Mouse (Mus musculus): ENCODE measurements around the gene Tom1l2. TPM values are rescaled to one million over a fixed set of nuclear protein-coding genes. Genes with fewer than 3 reads are reported as not detected.

The Tom1l2 gene
- polyA plus RNA-seq, 2 experiments: 21.5 to 36.0 TPM

DNA sequence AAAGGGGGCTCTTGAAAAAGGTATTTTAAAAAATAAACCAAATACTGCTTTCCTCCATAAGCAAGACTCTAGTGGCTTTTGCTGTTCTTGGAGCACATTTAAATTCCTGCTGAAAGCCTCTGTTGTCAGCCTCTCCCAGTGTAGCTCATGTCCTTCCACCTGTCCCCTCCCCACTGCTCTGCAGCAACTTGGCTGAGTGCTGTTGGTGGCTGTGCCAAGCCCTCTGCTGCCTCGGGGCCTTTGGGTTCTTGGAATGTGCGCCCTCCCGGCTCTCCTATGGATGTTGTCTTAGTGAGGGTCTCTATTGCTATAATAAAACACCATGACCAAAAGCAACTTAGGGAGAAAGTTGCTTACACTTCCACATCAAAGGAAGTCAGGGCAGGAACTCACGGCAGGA, 16.7 kb upstream of the Tom1l2 start:
- Histone ChIP-seq H3K27me3 (ENCODE audit: control insufficient read depth, insufficient read depth, low read length) (no peaks in the 10 kb centered on the region), H3K9ac (ENCODE audit: low read depth, low read length, severe bottlenecking) (no peak overlapping the region), H3K36me3 (ENCODE audit: control insufficient read depth, insufficient read depth, low read length) (no peaks in the 10 kb centered on the region), H3K4me2 (replicated peaks; ENCODE audit: low read depth, low read length, severe bottlenecking) (no peak overlapping the region), H3K9me3 (ENCODE audit: control insufficient read depth, low read length) (no peaks in the 10 kb centered on the region), H3K27ac (replicated peaks; ENCODE audit: low read depth, low read length) (no peak overlapping the region), H3K4me1 (ENCODE audit: control insufficient read depth, insufficient read depth, low read length) (peaks cover 18% of the 10 kb centered on the region), H3K4me3 (replicated peaks; ENCODE audit: low read length) (no peak overlapping the region)
- WGBS: 38% methylated on average over 4 of the region's 4 CpGs
- DNase-seq (ENCODE audit: low spot score) (no peak), ATAC-seq (ENCODE audit: low FRiP score, low read depth) (no peak)
- no peak for TF ChIP-seq POLR2A (IDR thresholded peaks at IDR 0.05; ENCODE audit: borderline replicate concordance, extremely low read depth, insufficient read depth, insufficient read length)

DNA sequence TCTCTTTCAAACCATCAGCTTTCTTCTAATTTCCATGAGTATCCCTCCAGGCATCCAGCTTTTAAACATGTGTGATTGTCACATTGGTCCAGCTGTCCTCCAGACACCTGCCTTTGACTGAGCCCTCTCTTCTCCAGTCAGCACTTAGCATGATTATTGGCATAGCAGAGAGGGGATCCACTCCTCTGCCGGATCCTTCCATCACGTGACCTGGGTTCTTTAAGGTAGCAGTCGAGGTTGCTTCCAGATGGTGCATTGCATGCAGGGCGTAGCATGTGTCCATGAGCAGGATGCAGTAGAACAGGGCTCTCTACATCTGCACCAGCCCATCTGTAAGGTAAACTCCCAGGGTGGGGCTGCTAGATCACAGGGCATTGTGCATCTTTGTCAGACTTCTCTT, 16.2 kb upstream of the Tom1l2 start:
- Histone ChIP-seq H3K27me3 (ENCODE audit: control insufficient read depth, insufficient read depth, low read length) (no peaks in the 10 kb centered on the region), H3K4me1 (ENCODE audit: control insufficient read depth, insufficient read depth, low read length) (peaks cover 18% of the 10 kb centered on the region), H3K4me2 (replicated peaks; ENCODE audit: low read depth, low read length, severe bottlenecking) (no peak overlapping the region), H3K9ac (ENCODE audit: low read depth, low read length, severe bottlenecking) (no peak overlapping the region), H3K27ac (replicated peaks; ENCODE audit: low read depth, low read length) (no peak overlapping the region), H3K4me3 (replicated peaks; ENCODE audit: low read length) (no peak overlapping the region), H3K36me3 (ENCODE audit: control insufficient read depth, insufficient read depth, low read length) (no peaks in the 10 kb centered on the region), H3K9me3 (ENCODE audit: control insufficient read depth, low read length) (no peaks in the 10 kb centered on the region)
- WGBS: 53% methylated on average over 4 of the region's 4 CpGs
- no peak for TF ChIP-seq POLR2A (IDR thresholded peaks at IDR 0.05; ENCODE audit: borderline replicate concordance, extremely low read depth, insufficient read depth, insufficient read length)
- DNase-seq (ENCODE audit: low spot score) (no peak), ATAC-seq (ENCODE audit: low FRiP score, low read depth) (no peak)

DNA sequence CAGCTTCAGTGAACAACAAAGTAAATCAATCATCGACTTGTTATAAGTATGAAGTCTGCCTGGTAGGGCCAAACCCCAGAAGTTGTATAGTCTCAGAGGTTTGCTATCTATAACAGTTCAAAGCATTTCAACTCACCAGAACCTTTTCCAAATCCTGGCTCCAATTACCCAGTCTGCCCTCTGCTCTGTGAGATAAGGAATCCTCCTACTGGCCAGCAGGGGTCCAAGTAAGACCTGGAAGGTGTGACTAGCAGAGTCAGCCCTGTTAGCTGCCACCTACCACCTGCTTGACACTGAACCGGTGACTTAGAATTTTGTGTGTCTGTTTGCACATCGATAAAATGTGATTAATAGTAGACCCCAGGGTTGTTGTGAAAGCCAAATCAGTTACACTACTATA, 14.6 kb upstream of the Tom1l2 start:
- Histone ChIP-seq H3K9ac (ENCODE audit: low read depth, low read length, severe bottlenecking) (0 out of 2 replicates have a peak overlapping the region, but pooled peaks have one; percentile 9), H3K4me1 (ENCODE audit: control insufficient read depth, insufficient read depth, low read length) (peaks cover 18% of the 10 kb centered on the region), H3K27me3 (ENCODE audit: control insufficient read depth, insufficient read depth, low read length) (no peaks in the 10 kb centered on the region), H3K4me2 (replicated peaks; ENCODE audit: low read depth, low read length, severe bottlenecking) (no peak overlapping the region), H3K4me3 (replicated peaks; ENCODE audit: low read length) (no peak overlapping the region), H3K36me3 (ENCODE audit: control insufficient read depth, insufficient read depth, low read length) (no peaks in the 10 kb centered on the region), H3K9me3 (ENCODE audit: control insufficient read depth, low read length) (no peaks in the 10 kb centered on the region), H3K27ac (replicated peaks; ENCODE audit: low read depth, low read length) (0 out of 2 replicates have a peak overlapping the region, but pooled peaks have one; percentile 81)
- WGBS: 72% methylated on average over 3 of the region's 3 CpGs
- no peak for ATAC-seq (ENCODE audit: low FRiP score, low read depth)
- DNase-seq (ENCODE audit: low spot score): no peak
- TF ChIP-seq POLR2A (IDR thresholded peaks at IDR 0.05; ENCODE audit: borderline replicate concordance, extremely low read depth, insufficient read depth, insufficient read length): no peak

DNA sequence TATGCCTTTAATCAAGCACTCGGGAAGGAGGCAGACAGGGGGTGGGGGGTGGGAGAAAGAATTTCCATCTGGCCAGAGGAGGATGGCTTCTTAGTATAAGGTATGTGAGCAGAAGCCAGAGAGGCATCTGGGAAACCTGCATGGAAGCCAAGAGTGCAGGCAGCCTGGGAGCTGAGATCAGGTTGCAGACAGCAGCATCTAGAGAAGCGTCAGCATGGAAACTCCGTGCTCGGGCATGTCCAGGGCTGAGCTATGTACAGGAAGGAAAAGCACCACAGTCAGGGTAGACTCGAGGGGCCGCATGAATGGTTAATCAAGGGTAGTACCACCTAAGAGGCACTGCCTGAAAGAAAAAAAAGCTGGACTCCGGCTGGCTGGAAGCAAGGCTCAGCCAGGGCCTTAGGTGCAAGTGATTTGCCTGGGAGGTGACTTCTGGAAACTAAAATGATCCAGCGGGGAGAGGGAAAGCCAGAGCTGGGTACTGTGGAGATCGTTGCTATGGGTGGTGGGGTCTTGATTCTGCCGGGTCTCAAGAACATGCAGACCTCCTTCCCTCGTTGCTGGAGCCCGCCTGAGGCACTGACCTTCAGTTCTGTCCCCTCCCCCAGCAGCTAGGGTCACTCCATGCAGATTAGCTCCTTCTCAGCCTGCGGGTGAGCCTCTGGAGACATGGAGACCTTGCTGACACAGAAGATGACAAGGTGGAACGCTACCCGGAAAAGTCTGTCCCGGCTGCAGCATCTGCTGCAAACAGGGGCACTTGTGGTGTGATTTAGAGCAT, 13.7 kb upstream of the Tom1l2 start:
- DNase-seq (ENCODE audit: low spot score) (peak; percentile 74), ATAC-seq (ENCODE audit: low FRiP score, low read depth) (peak; percentile 81)
- Histone ChIP-seq H3K9me3 (ENCODE audit: control insufficient read depth, low read length) (no peaks in the 10 kb centered on the region), H3K9ac (ENCODE audit: low read depth, low read length, severe bottlenecking) (0 out of 2 replicates have a peak overlapping the region, but pooled peaks have one; percentile 9), H3K4me3 (replicated peaks; ENCODE audit: low read length) (no peak overlapping the region), H3K27me3 (ENCODE audit: control insufficient read depth, insufficient read depth, low read length) (no peaks in the 10 kb centered on the region), H3K27ac (replicated peaks; ENCODE audit: low read depth, low read length) (peak overlapping the region; percentile 81), H3K36me3 (ENCODE audit: control insufficient read depth, insufficient read depth, low read length) (no peaks in the 10 kb centered on the region), H3K4me2 (replicated peaks; ENCODE audit: low read depth, low read length, severe bottlenecking) (no peak overlapping the region; the same call in 1 of the 2 replicates), H3K4me1 (ENCODE audit: control insufficient read depth, insufficient read depth, low read length) (peaks cover 18% of the 10 kb centered on the region)
- no peak for TF ChIP-seq POLR2A (IDR thresholded peaks at IDR 0.05; ENCODE audit: borderline replicate concordance, extremely low read depth, insufficient read depth, insufficient read length)
- 14% methylated on average over 16 of the region's 16 CpGs for WGBS

DNA sequence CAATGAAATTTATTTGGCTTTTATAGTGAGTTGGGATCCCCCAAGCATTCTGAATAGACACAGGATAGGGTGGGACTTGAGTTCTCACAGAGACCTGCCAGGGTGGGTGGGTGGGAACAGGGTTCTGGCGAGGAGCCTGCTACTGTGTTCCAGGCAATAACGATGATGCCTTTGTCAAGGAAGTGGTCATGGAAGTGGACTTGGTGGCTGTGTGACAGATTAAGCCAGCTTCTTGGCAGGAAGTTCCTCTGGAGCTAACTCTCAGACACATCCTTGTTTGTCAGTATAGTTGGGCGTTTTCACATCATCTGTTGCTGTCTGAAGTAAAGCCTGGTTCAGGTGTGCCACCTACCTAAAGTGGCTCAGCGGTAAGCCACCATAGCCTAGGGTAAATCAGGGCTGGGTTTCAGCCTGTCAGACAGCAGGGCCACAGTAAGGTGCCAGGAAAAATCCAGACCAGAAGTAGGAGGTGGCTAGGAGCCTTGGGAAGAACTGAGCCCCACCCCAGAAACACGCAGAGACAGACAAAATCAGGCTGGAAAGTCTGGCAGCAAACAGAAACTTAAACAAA, 8.0 kb upstream of the Tom1l2 start:
- 0 out of 2 replicates have a peak, but pooled peaks cover 2% of the 10 kb centered on the region for H3K4me1 ChIP-seq (ENCODE audit: control insufficient read depth, insufficient read depth, low read length)
- H3K27ac ChIP-seq (replicated peaks; ENCODE audit: low read depth, low read length): no peak overlapping the region
- H3K27me3 ChIP-seq (ENCODE audit: control insufficient read depth, insufficient read depth, low read length): no peaks in the 10 kb centered on the region
- DNase-seq (ENCODE audit: low spot score) (no peak), ATAC-seq (ENCODE audit: low FRiP score, low read depth) (no peak)
- no peak overlapping the region for H3K4me3 ChIP-seq (replicated peaks; ENCODE audit: low read length)
- no peak for TF ChIP-seq POLR2A (IDR thresholded peaks at IDR 0.05; ENCODE audit: borderline replicate concordance, extremely low read depth, insufficient read depth, insufficient read length)
- H3K9ac ChIP-seq (ENCODE audit: low read depth, low read length, severe bottlenecking): no peak overlapping the region
- 77% methylated on average over 5 of the region's 5 CpGs for WGBS
- H3K9me3 ChIP-seq (ENCODE audit: control insufficient read depth, low read length): no peaks in the 10 kb centered on the region
- H3K36me3 ChIP-seq (ENCODE audit: control insufficient read depth, insufficient read depth, low read length): no peaks in the 10 kb centered on the region
- H3K4me2 ChIP-seq (replicated peaks; ENCODE audit: low read depth, low read length, severe bottlenecking): no peak overlapping the region

Data from limb, embryonic 14.5 days (tissue).